Mouse (Mus musculus) stomach, embryonic 14.5 days (tissue): ENCODE measurements around the gene Ubox5. TPM values are rescaled to one million over a fixed set of nuclear protein-coding genes. Genes with fewer than 3 reads are reported as not detected.

ENCODE experiments used
- ATAC-seq: fragments of 200-750 bp; cut with Nextera tagmentation; 2 replicates; pipeline ENCODE4 v1.8.0; 2017; ENCODE audit warnings: low read depth, moderate TSS enrichment; ENCODE audit not compliant: insufficient number of reproducible peaks, insufficient read depth, low FRiP score
- H3K27ac ChIP-seq: fragments of 300-500 bp; sonication (generic); 2 replicates; pipeline ENCODE4 v1.5.1; 2014; ENCODE audit warnings: mild to moderate bottlenecking, low read length, moderate library complexity, mixed read lengths
- H3K27me3 ChIP-seq: fragments of 300-500 bp; sonication (generic); 2 replicates; pipeline ENCODE4 v1.6.1; 2014; ENCODE audit warnings: low read length, control low read depth, mixed read lengths; ENCODE audit not compliant: control insufficient read depth, insufficient read depth
- H3K36me3 ChIP-seq: fragments of 300-500 bp; sonication (generic); 2 replicates; pipeline ENCODE4 v1.6.1; 2014; ENCODE audit warnings: mild to moderate bottlenecking, control low read depth, low read length, moderate library complexity, mixed read lengths; ENCODE audit not compliant: control insufficient read depth, insufficient read depth
- H3K4me1 ChIP-seq: fragments of 300-500 bp; sonication (generic); 2 replicates; pipeline ENCODE4 v1.6.1; 2014; ENCODE audit warnings: low read length, control low read depth, mixed read lengths; ENCODE audit not compliant: control insufficient read depth, insufficient read depth
- H3K4me2 ChIP-seq: fragments of 300-500 bp; sonication (generic); replicated peaks from 2 replicates; pipeline ENCODE4 v1.6.1; 2014; ENCODE audit warnings: low read depth, low read length, control low read depth
- H3K4me3 ChIP-seq: fragments of 300-500 bp; sonication (generic); 2 replicates; pipeline ENCODE4 v1.5.1; 2014; ENCODE audit warnings: low read depth, low read length, control low read depth
- H3K9ac ChIP-seq: fragments of 300-500 bp; sonication (generic); replicated peaks from 2 replicates; pipeline ENCODE4 v1.6.1; 2014; ENCODE audit warnings: low read depth, mild to moderate bottlenecking, control low read depth, low read length, moderate library complexity, mixed read lengths
- H3K9me3 ChIP-seq: fragments of 300-500 bp; sonication (generic); 2 replicates; pipeline ENCODE4 v1.6.1; 2016; ENCODE audit warnings: low read depth, low read length, control low read depth; ENCODE audit not compliant: control insufficient read depth
- WGBS: fragments of 180-500 bp; shearing (Covaris S2); extraction: QIAGEN DNeasy Blood & Tissue Kit; methylation state at CpG from one replicate; pipeline ENCODE4 v1.1.7; 2014; 5-methylcytosine and 5-hydroxymethylcytosine counted together
- polyA plus RNA-seq: library from polyadenylated mRNA; unstranded; fragments of >200 nt; fragmentation: Nextera tagmentation; extraction: Ambion mirVana; gene quantifications from 2 replicates; pipeline ENCODE4 v1.2.1, GENCODE M21; 2014

The Ubox5 gene
- polyA plus RNA-seq, 1 experiment from 2014 or later = 14.6 TPM

GRCm38 (mm10) chr2:130591016-130591415 lies 38.8 kb downstream of the Ubox5 start:
- Histone ChIP-seq H3K4me1 (no peaks in the 10 kb centered on the region), H3K9ac (no peak overlapping the region), H3K4me2 (no peak overlapping the region), H3K36me3 (peaks cover 21% of the 10 kb centered on the region; the same call in 1 of the 2 replicates), H3K27ac (no peak overlapping the region), H3K4me3 (no peak overlapping the region), H3K9me3 (no peaks in the 10 kb centered on the region), H3K27me3 (no peaks in the 10 kb centered on the region)
- ATAC-seq = no peak
- WGBS = 88% methylated on average over 2 of the region's 2 CpGs

GRCm38 (mm10) chr2:130589761-130590160 lies 40.1 kb downstream of the Ubox5 start:
- Histone ChIP-seq H3K4me1 (no peaks in the 10 kb centered on the region), H3K4me3 (no peak overlapping the region), H3K9ac (no peak overlapping the region), H3K27ac (no peak overlapping the region), H3K27me3 (no peaks in the 10 kb centered on the region), H3K36me3 (peaks cover 16% of the 10 kb centered on the region; the same call in 1 of the 2 replicates), H3K4me2 (no peak overlapping the region), H3K9me3 (no peaks in the 10 kb centered on the region)
- no peak for ATAC-seq
- WGBS = 84% methylated on average over 2 of the region's 2 CpGs

- ATAC-seq = no peak
- WGBS = 65% methylated on average over 4 of the region's 4 CpGs
- Histone ChIP-seq H3K27ac (no peak overlapping the region), H3K4me3 (no peak overlapping the region), H3K36me3 (peaks cover 11% of the 10 kb centered on the region; the same call in 1 of the 2 replicates), H3K4me1 (no peaks in the 10 kb centered on the region), H3K4me2 (no peak overlapping the region), H3K9me3 (no peaks in the 10 kb centered on the region), H3K27me3 (no peaks in the 10 kb centered on the region), H3K9ac (no peak overlapping the region)
Measured at GRCm38 (mm10) chr2:130589157-130589556, 40.7 kb downstream of the Ubox5 start.

- Histone ChIP-seq H3K27ac (no peak overlapping the region), H3K4me1 (no peaks in the 10 kb centered on the region), H3K4me2 (no peak overlapping the region), H3K4me3 (no peak overlapping the region), H3K36me3 (peaks cover 11% of the 10 kb centered on the region; the same call in 1 of the 2 replicates), H3K9ac (no peak overlapping the region), H3K9me3 (no peaks in the 10 kb centered on the region), H3K27me3 (no peaks in the 10 kb centered on the region)
- ATAC-seq = no peak
- 81% methylated on average over 2 of the region's 2 CpGs for WGBS
Measured at GRCm38 (mm10) chr2:130588373-130588772, 41.5 kb downstream of the Ubox5 start.

GRCm38 (mm10) chr2:130586016-130586415 lies 43.8 kb downstream of the Ubox5 start:
- H3K4me2 ChIP-seq = no peak overlapping the region
- H3K27me3 ChIP-seq = peaks cover 19% of the 10 kb centered on the region; the same call in 1 of the 2 replicates
- 89% methylated on average over 6 of the region's 6 CpGs for WGBS
- H3K4me1 ChIP-seq = peaks cover 2% of the 10 kb centered on the region; the same call in 1 of the 2 replicates
- H3K9me3 ChIP-seq = no peaks in the 10 kb centered on the region
- no peak overlapping the region for H3K9ac ChIP-seq
- H3K27ac ChIP-seq = no peak overlapping the region
- H3K36me3 ChIP-seq = peaks cover 4% of the 10 kb centered on the region; the same call in 1 of the 2 replicates
- ATAC-seq = no peak
- H3K4me3 ChIP-seq = no peak overlapping the region

- WGBS = 66% methylated on average over 10 of the region's 10 CpGs
- Histone ChIP-seq H3K27me3 (peaks cover 34% of the 10 kb centered on the region), H3K4me1 (peaks cover 10% of the 10 kb centered on the region; the same call in 1 of the 2 replicates), H3K4me3 (no peak overlapping the region), H3K9me3 (no peaks in the 10 kb centered on the region), H3K4me2 (no peak overlapping the region), H3K27ac (no peak overlapping the region), H3K36me3 (no peaks in the 10 kb centered on the region), H3K9ac (no peak overlapping the region)
- ATAC-seq = no peak
Measured at GRCm38 (mm10) chr2:130583902-130584560, 45.8 kb downstream of the Ubox5 start.

GRCm38 (mm10) chr2:130582552-130582951 lies 47.3 kb downstream of the Ubox5 start, which contains the start of gene Avp:
TSS of gene Avp (minus strand) at chr2:130582554.
- peak within 1 kb of the TSS; percentile 30; the same call in 1 of the 2 replicates for H3K4me3 ChIP-seq
- no peak within 1 kb of the TSS for H3K4me2 ChIP-seq

GRCm38 (mm10) chr2:130581201-130581600 lies 48.6 kb downstream of the Ubox5 start:
- H3K4me1 ChIP-seq = peaks cover 18% of the 10 kb centered on the region; the same call in 1 of the 2 replicates
- WGBS = 4% methylated on average over 16 of the region's 16 CpGs
- H3K9ac ChIP-seq = no peak overlapping the region
- peak overlapping the region; percentile 53 for H3K4me2 ChIP-seq
- peak overlapping the region; percentile 30 for H3K4me3 ChIP-seq
- ATAC-seq = no peak
- H3K27ac ChIP-seq = no peak overlapping the region
- H3K27me3 ChIP-seq = peaks cover 54% of the 10 kb centered on the region
- H3K9me3 ChIP-seq = no peaks in the 10 kb centered on the region
- H3K36me3 ChIP-seq = no peaks in the 10 kb centered on the region

More at GRCm38 (mm10) chr2:130582552-130582951, 47.3 kb downstream of the Ubox5 start, which contains the start of gene Avp:
- ATAC-seq = no peak
- no peaks in the 10 kb centered on the region for H3K9me3 ChIP-seq
- no peaks in the 10 kb centered on the region for H3K36me3 ChIP-seq
- H3K4me1 ChIP-seq = peaks cover 12% of the 10 kb centered on the region; the same call in 1 of the 2 replicates
- no peak within 1 kb of the TSS for H3K27ac ChIP-seq
- peaks cover 45% of the 10 kb centered on the region for H3K27me3 ChIP-seq
- H3K9ac ChIP-seq = no peak within 1 kb of the TSS
- 30% methylated on average over 10 of the region's 10 CpGs for WGBS
